Mouse (Mus musculus) midbrain, embryonic 14.5 days (tissue): Measurements from ENCODE around the gene Wtap. TPM values are rescaled to one million over a fixed set of nuclear protein-coding genes. Genes with fewer than 3 reads are reported as not detected.
A peak's percentile ranks its signal among the peaks of the same experiment; 100 is the strongest.
"Not testable (repeated sequence)": the region's sequence is repeated elsewhere in the genome, so short reads cannot be mapped to it uniquely, and the experiment has no call there.

ENCODE experiments used
- ATAC-seq: fragments of 200-750 bp; cut with Nextera tagmentation; 2 replicates; pipeline ENCODE4 v1.8.0; 2017; ENCODE audit warnings: moderate number of reproducible peaks, moderate library complexity; ENCODE audit not compliant: low FRiP score, low TSS enrichment
- DNase-seq: peaks from one replicate; pipeline ENCODE4 v3.0.0-alpha.2; 2015
- H3K27ac ChIP-seq: fragments of 300-500 bp; sonication (generic); replicated peaks from 2 replicates; pipeline ENCODE4 v1.5.1; 2014; ENCODE audit warnings: mild to moderate bottlenecking, low read depth, low read length, moderate library complexity
- H3K27me3 ChIP-seq: fragments of 300-500 bp; sonication (generic); 2 replicates; pipeline ENCODE4 v1.6.1; 2014; ENCODE audit warnings: low read length, control low read depth, mixed read lengths; ENCODE audit not compliant: control insufficient read depth, insufficient read depth
- H3K36me3 ChIP-seq: fragments of 300-500 bp; sonication (generic); 2 replicates; pipeline ENCODE4 v1.6.1; 2014; ENCODE audit warnings: low read length, control low read depth; ENCODE audit not compliant: control insufficient read depth, insufficient read depth
- H3K4me1 ChIP-seq: fragments of 300-500 bp; sonication (generic); 2 replicates; pipeline ENCODE4 v1.6.1; 2014; ENCODE audit warnings: mild to moderate bottlenecking, antibody characterized with exemption, low read length, control low read depth; ENCODE audit not compliant: control insufficient read depth, insufficient read depth
- H3K4me2 ChIP-seq: fragments of 300-500 bp; sonication (generic); 2 replicates; pipeline ENCODE4 v1.6.1; 2014; ENCODE audit warnings: mild to moderate bottlenecking, low read length, moderate library complexity
- H3K4me3 ChIP-seq: fragments of 300-500 bp; sonication (generic); replicated peaks from 2 replicates; pipeline ENCODE4 v1.5.1; 2014; ENCODE audit warnings: low read depth, low read length
- H3K9ac ChIP-seq: fragments of 300-500 bp; sonication (generic); replicated peaks from 2 replicates; pipeline ENCODE4 v1.6.1; 2014; ENCODE audit warnings: mild to moderate bottlenecking, low read length, moderate library complexity
- H3K9me3 ChIP-seq: fragments of 300-500 bp; sonication (generic); 2 replicates; pipeline ENCODE4 v1.6.1; 2016; ENCODE audit warnings: low read length, control low read depth, mixed read lengths; ENCODE audit not compliant: control insufficient read depth
- WGBS: fragments of 180-500 bp; shearing (Covaris S2); extraction: QIAGEN DNeasy Blood & Tissue Kit; methylation state at CpG from one replicate; pipeline ENCODE4 v1.1.7; 2014; 5-methylcytosine and 5-hydroxymethylcytosine counted together
- polyA plus RNA-seq: library from polyadenylated mRNA; unstranded; fragments of >200 nt; fragmentation: Nextera tagmentation; extraction: Ambion mirVana; gene quantifications from 2 replicates; pipeline ENCODE4 v1.2.1, GENCODE M21; 2014

Gene Wtap
- polyA plus RNA-seq, 1 experiment from 2014 or later: 147 TPM

- no peaks in the 10 kb centered on the region for H3K27me3 ChIP-seq
- ATAC-seq: no peak
- no peaks in the 10 kb centered on the region for H3K36me3 ChIP-seq
- H3K9ac ChIP-seq: peak overlapping the region; percentile 99; the same call in 1 of the 2 replicates
- 61% methylated on average over 8 of the region's 8 CpGs for WGBS
- H3K4me2 ChIP-seq: peak overlapping the region; percentile 77
- DNase-seq: no peak
- H3K4me1 ChIP-seq: peaks cover 11% of the 10 kb centered on the region; the same call in 1 of the 2 replicates
- H3K4me3 ChIP-seq: peak overlapping the region; percentile 99
- H3K9me3 ChIP-seq: no peaks in the 10 kb centered on the region
- no peak overlapping the region for H3K27ac ChIP-seq
Measured at GRCm38 (mm10) chr17:12990567-12991145, 3.3 kb downstream of the Wtap start.

- peaks cover 17% of the 10 kb centered on the region for H3K36me3 ChIP-seq
- not testable (repeated sequence) for H3K4me1 ChIP-seq, H3K4me2 ChIP-seq, H3K9ac ChIP-seq, ATAC-seq, H3K27ac ChIP-seq, DNase-seq, H3K9me3 ChIP-seq, H3K4me3 ChIP-seq, H3K27me3 ChIP-seq
- 97% methylated on average over 8 of the region's 8 CpGs for WGBS
Measured at GRCm38 (mm10) chr17:12988096-12988495, 5.9 kb downstream of the Wtap start.

- Histone ChIP-seq H3K9ac (no peak overlapping the region), H3K4me1 (no peaks in the 10 kb centered on the region), H3K4me3 (no peak overlapping the region), H3K4me2 (no peak overlapping the region), H3K36me3 (peaks cover 53% of the 10 kb centered on the region), H3K9me3 (no peaks in the 10 kb centered on the region), H3K27ac (no peak overlapping the region), H3K27me3 (no peaks in the 10 kb centered on the region)
- ATAC-seq: no peak
- DNase-seq: no peak
- 82% methylated on average over 2 of the region's 2 CpGs for WGBS
Measured at GRCm38 (mm10) chr17:12983988-12984387, 10.0 kb downstream of the Wtap start.

- 96% methylated on average over 1 of the region's 1 CpGs for WGBS
- DNase-seq: no peak
- Histone ChIP-seq H3K4me2 (no peak overlapping the region), H3K9ac (no peak overlapping the region), H3K4me1 (no peaks in the 10 kb centered on the region), H3K9me3 (no peaks in the 10 kb centered on the region), H3K4me3 (no peak overlapping the region), H3K27ac (no peak overlapping the region), H3K36me3 (peaks cover 77% of the 10 kb centered on the region), H3K27me3 (no peaks in the 10 kb centered on the region)
- no peak for ATAC-seq
Measured at GRCm38 (mm10) chr17:12978546-12978945, 15.4 kb downstream of the Wtap start.

- WGBS: 88% methylated on average over 2 of the region's 2 CpGs
- Histone ChIP-seq H3K9ac (no peak overlapping the region), H3K27ac (no peak overlapping the region), H3K9me3 (no peaks in the 10 kb centered on the region), H3K27me3 (no peaks in the 10 kb centered on the region), H3K4me1 (no peaks in the 10 kb centered on the region), H3K4me3 (no peak overlapping the region), H3K4me2 (no peak overlapping the region), H3K36me3 (peaks cover 59% of the 10 kb centered on the region)
- no peak for DNase-seq
- ATAC-seq: no peak
Measured at GRCm38 (mm10) chr17:12973851-12974250, 20.1 kb downstream of the Wtap start.

GRCm38 (mm10) chr17:12967173-12967572, 26.8 kb downstream of the Wtap start:
- Histone ChIP-seq H3K4me1 (no peaks in the 10 kb centered on the region), H3K9me3 (no peaks in the 10 kb centered on the region), H3K4me2 (no peak overlapping the region), H3K27ac (no peak overlapping the region), H3K9ac (no peak overlapping the region), H3K27me3 (no peaks in the 10 kb centered on the region), H3K4me3 (no peak overlapping the region), H3K36me3 (peaks cover 41% of the 10 kb centered on the region)
- 93% methylated on average over 2 of the region's 2 CpGs for WGBS
- no peak for ATAC-seq
- no peak for DNase-seq

- 86% methylated on average over 3 of the region's 3 CpGs for WGBS
- DNase-seq (no peak), ATAC-seq (no peak)
- Histone ChIP-seq H3K9me3 (no peaks in the 10 kb centered on the region), H3K27me3 (no peaks in the 10 kb centered on the region), H3K4me3 (no peak overlapping the region), H3K27ac (no peak overlapping the region), H3K36me3 (peaks cover 29% of the 10 kb centered on the region), H3K4me2 (no peak overlapping the region), H3K9ac (no peak overlapping the region), H3K4me1 (peaks cover 9% of the 10 kb centered on the region)
Measured at GRCm38 (mm10) chr17:12963476-12963875, 30.5 kb downstream of the Wtap start.

GRCm38 (mm10) chr17:12960331-12960873, 33.6 kb downstream of the Wtap start, which contains the start of gene Acat2:
Acat2 (minus strand) TSS chr17:12960747.
- Histone ChIP-seq H3K4me1 (peaks cover 9% of the 10 kb centered on the region), H3K4me2 (peak within 1 kb of the TSS; percentile 64), H3K27ac (peak within 1 kb of the TSS; percentile 87), H3K9ac (peak within 1 kb of the TSS; percentile 57), H3K27me3 (no peaks in the 10 kb centered on the region), H3K36me3 (peaks cover 22% of the 10 kb centered on the region), H3K4me3 (peak within 1 kb of the TSS; percentile 65), H3K9me3 (no peaks in the 10 kb centered on the region)
- under 1% methylated on average over 41 of the region's 42 CpGs for WGBS
- ATAC-seq: peak; percentile 99
- DNase-seq: peak; percentile 96

- Histone ChIP-seq H3K4me3 (peak overlapping the region; percentile 25), H3K4me2 (peak overlapping the region; percentile 50), H3K36me3 (peaks cover 21% of the 10 kb centered on the region)
- not testable (repeated sequence) for H3K27ac ChIP-seq, H3K27me3 ChIP-seq, H3K9me3 ChIP-seq, H3K9ac ChIP-seq, H3K4me1 ChIP-seq, ATAC-seq, DNase-seq
- WGBS: 10% methylated on average over 1 of the region's 2 CpGs
Measured at GRCm38 (mm10) chr17:12959377-12959776, 34.6 kb downstream of the Wtap start.
